Mouse (Mus musculus): ENCODE data around the gene Slc44a1. TPM values are rescaled to one million over a fixed set of nuclear protein-coding genes. Genes with fewer than 3 reads are reported as not detected.

Gene Slc44a1
- polyA plus RNA-seq (2015; fragmentation: Nextera tagmentation; extraction: Ambion mirVana): 37.3 and 44.6 TPM in 2 replicates

DNA sequence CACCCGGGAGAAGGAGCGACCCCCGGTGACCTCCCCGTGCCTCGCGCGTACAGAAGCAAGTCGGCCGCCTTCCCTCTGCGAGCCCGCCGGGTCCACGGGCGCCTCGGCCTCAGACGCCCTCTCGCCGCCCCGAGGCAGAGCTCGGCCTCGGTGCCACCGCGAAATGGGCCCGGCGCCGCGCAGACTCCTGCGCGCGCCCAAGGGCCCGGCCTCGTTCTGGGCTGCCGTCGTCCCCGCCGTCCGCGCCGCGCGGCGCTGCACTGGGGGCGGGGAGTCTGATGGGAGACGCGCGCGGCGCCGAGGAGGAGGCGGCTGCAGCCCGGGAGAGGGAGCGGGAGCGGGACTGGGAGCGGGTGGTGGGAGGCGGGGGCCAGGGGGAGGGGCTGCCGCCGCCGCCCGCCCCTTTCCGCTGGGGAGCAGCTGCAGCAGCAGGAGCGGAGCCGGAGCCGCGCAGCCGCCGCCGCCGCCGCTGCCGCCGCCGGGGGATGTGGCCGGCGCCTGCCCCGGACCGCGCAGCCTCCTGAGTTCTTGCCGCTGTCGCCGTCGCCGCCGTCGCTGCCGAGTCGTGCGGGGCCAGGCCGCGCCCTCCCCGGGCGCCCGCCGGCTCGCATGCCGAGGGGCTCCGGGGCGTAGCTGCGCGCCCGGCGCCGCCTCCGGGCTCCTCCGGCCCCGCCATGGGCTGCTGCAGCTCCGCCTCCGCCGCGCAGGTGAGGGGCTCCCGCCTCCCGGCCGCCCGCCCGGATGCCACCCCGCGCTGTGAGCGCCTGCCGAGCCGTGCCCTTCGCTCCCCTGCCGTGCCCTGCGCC, at the start of gene Slc44a1:
Gene Slc44a1 (plus strand): TSS at position 404 of the 806 bp plus-strand sequence.
- ATAC-seq (ENCODE audit: insufficient number of reproducible peaks, insufficient read depth, low FRiP score, low TSS enrichment, low read depth): peak; percentile 96
- H3K9ac ChIP-seq: peak within 1 kb of the TSS; percentile 85
- no peaks in the 10 kb centered on the region for H3K9me3 ChIP-seq
- peak within 1 kb of the TSS; percentile 89 for H3K4me3 ChIP-seq
- peaks cover 35% of the 10 kb centered on the region for H3K4me1 ChIP-seq
- under 1% methylated on average over 89 of the region's 122 CpGs for WGBS
- no peaks in the 10 kb centered on the region for H3K36me3 ChIP-seq
- peak within 1 kb of the TSS; percentile 86 for H3K27ac ChIP-seq
- H3K27me3 ChIP-seq: no peaks in the 10 kb centered on the region
- H3K4me2 ChIP-seq: peak within 1 kb of the TSS; percentile 95

DNA sequence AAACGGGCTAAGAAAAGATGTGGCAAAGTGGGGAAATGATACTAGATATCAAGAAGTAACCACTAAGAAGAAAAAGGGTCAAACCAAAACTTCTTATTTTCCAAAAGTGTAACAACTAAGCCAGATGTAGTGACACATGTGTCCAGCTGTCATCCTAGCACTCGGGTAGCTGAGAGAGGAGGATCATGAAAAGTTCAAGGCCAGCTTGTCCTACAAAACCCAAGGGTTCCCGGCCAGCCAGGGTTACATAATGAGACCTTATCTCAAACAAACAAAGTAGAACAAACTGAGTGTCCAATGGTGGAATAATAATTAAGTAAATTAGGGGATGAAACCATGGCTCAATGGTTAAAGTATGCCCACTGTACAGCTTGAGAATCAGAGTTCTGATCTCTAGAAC, 45.2 kb upstream of the Slc44a1 start:
- H3K27me3 ChIP-seq: no peaks in the 10 kb centered on the region
- 76% methylated on average over 3 of the region's 3 CpGs for WGBS
- no peaks in the 10 kb centered on the region for H3K36me3 ChIP-seq
- no peaks in the 10 kb centered on the region for H3K9me3 ChIP-seq
- H3K9ac ChIP-seq: no peak overlapping the region
- no peak overlapping the region for H3K27ac ChIP-seq
- no peak overlapping the region for H3K4me3 ChIP-seq
- no peaks in the 10 kb centered on the region for H3K4me1 ChIP-seq
- H3K4me2 ChIP-seq: no peak overlapping the region
- no peak for ATAC-seq (ENCODE audit: insufficient number of reproducible peaks, insufficient read depth, low FRiP score, low TSS enrichment, low read depth)

DNA sequence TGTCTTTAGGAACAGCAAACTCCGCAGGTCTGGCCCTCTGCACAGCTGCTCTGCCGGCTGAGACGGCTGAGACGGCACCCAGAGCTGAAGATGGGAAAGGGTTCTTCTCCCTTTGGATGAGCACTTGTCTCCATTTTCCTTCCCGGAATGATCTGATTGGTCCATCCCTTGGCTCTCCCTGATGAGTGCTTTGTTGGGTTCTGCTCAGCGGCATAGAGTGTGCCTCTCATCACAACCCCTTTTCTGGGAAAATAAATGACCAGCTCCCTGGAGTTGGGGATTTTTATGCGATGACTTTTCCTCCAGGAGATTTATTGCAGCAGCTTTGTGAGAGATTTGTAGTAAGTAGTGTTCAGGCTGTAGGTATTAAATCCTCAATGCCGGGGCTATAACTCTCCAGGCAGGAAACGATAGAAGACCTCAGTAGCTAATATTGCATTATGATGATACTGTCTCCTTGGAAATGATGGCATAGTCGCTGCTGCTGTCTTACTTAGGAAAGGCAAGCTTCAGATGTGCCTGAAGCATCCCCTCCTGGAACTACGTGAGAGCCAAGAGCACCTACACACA, 43.5 kb upstream of the Slc44a1 start:
- no peaks in the 10 kb centered on the region for H3K27me3 ChIP-seq
- WGBS: 80% methylated on average over 11 of the region's 11 CpGs
- no peaks in the 10 kb centered on the region for H3K9me3 ChIP-seq
- H3K4me1 ChIP-seq: no peaks in the 10 kb centered on the region
- no peak overlapping the region for H3K4me3 ChIP-seq
- no peak overlapping the region for H3K27ac ChIP-seq
- no peak for ATAC-seq (ENCODE audit: insufficient number of reproducible peaks, insufficient read depth, low FRiP score, low TSS enrichment, low read depth)
- no peaks in the 10 kb centered on the region for H3K36me3 ChIP-seq
- H3K4me2 ChIP-seq: no peak overlapping the region
- no peak overlapping the region for H3K9ac ChIP-seq

DNA sequence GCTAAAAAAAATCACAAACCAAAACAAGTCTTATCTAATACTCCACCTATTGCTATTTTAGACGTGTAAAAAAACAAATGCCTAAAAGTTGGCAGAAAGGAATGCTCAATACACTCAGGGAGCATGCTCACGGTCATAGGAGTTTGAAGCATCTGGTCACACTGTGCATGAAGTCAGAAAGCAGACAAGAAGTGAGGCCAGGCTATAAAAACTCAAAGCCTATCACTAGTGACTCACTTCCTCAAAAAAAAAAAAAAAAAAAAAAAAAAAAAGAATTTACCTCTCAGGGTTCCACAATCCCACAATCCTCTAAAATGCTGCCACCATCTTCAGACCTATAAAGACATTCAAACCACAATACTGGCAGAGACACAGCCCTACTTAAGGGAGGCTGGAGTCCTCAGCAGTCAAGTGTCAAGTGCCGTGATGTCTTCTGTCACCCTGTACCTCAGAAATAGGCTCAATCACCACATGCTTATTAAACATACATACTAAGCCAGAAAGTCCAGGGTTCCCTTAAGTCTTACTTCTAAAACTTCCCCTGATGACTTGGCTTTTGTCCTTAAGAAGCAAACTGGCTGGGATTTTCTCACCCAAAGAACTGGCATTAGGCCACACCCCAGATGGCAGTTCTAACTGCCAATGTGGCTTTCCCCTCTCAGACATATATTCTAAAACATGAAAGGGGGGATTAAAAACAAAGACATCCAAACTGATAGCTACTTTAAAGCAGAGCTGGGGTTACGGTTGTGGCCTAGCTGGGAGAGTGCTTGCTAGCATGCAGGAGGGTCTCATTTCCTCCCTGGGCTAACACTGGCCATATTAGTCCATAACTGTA, 42.7 kb upstream of the Slc44a1 start:
- no peak overlapping the region for H3K27ac ChIP-seq
- H3K27me3 ChIP-seq: no peaks in the 10 kb centered on the region
- H3K4me3 ChIP-seq: no peak overlapping the region
- H3K9ac ChIP-seq: no peak overlapping the region
- no peak for ATAC-seq (ENCODE audit: insufficient number of reproducible peaks, insufficient read depth, low FRiP score, low TSS enrichment, low read depth)
- H3K36me3 ChIP-seq: no peaks in the 10 kb centered on the region
- H3K4me2 ChIP-seq: no peak overlapping the region
- H3K9me3 ChIP-seq: no peaks in the 10 kb centered on the region
- H3K4me1 ChIP-seq: no peaks in the 10 kb centered on the region
- WGBS: 76% methylated on average over 4 of the region's 4 CpGs

DNA sequence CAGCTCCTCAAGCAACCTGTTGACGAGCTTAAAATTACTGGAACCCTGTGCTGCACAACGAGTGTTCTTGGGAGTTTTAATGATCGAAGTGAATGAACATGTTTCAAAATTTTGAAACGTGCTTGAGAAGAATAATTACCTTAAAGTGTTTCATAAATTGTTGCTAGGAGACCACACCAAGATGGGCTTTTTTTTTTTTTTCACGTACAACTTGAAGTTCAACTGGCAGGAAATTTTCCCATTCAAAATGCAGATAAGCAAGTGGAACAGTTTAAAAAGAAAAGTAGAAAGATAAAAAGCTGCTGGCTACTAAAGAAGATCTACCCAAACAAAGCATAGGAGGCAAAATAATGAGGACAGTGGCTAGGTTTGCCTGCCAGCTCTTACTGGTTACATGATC, 41.7 kb upstream of the Slc44a1 start:
- H3K9ac ChIP-seq: no peak overlapping the region
- H3K9me3 ChIP-seq: no peaks in the 10 kb centered on the region
- no peak overlapping the region for H3K27ac ChIP-seq
- H3K4me1 ChIP-seq: no peaks in the 10 kb centered on the region
- H3K4me3 ChIP-seq: no peak overlapping the region
- H3K4me2 ChIP-seq: no peak overlapping the region
- H3K27me3 ChIP-seq: no peaks in the 10 kb centered on the region
- no peak for ATAC-seq (ENCODE audit: insufficient number of reproducible peaks, insufficient read depth, low FRiP score, low TSS enrichment, low read depth)
- WGBS: 63% methylated on average over 5 of the region's 5 CpGs
- H3K36me3 ChIP-seq: no peaks in the 10 kb centered on the region

DNA sequence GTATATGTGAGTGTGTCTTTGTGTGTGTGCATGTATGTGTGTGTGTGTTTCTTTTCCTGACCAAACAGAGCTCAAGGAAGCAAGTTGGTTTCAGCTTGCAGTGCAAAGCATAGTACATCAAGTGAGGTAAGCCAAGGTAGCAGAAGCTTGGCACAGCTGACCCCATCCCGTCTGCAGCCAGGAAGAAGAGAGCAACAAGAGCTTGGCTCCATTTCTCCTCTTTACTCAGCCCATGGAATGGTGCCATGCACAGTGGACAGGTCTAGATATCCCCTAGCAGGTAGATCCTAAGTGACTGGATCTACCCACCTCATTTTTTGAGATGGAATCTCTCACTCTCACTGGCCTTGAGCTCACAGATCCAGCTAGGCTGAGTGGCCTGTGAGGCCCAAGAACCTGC, 40.8 kb upstream of the Slc44a1 start:
- no peaks in the 10 kb centered on the region for H3K9me3 ChIP-seq
- 71% methylated on average over 1 of the region's 1 CpGs for WGBS
- no peak overlapping the region for H3K27ac ChIP-seq
- no peak overlapping the region for H3K4me3 ChIP-seq
- H3K4me2 ChIP-seq: no peak overlapping the region
- H3K9ac ChIP-seq: no peak overlapping the region
- no peaks in the 10 kb centered on the region for H3K4me1 ChIP-seq
- H3K36me3 ChIP-seq: no peaks in the 10 kb centered on the region
- H3K27me3 ChIP-seq: no peaks in the 10 kb centered on the region
- no peak for ATAC-seq (ENCODE audit: insufficient number of reproducible peaks, insufficient read depth, low FRiP score, low TSS enrichment, low read depth)

DNA sequence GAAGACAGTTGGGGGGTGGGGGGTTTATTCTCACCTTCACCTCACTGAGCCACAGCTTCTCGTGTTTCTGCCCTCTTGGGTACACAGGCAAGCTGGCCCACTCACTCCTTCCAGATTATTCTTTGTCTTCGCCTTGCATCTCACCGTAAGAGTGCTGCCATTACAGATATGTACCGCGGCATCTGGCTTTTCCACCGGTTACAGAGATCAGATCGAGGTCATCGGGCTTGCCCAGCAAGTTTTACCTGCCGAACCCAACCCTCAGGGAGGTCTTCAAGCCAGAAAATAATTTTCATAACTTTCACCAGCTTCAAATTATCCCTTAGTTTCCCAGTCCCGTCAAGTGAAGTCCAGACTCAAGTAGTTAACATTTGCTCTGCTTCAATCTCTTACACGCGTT, 36.8 kb upstream of the Slc44a1 start:
- Histone ChIP-seq H3K9me3 (no peaks in the 10 kb centered on the region), H3K4me3 (no peak overlapping the region), H3K36me3 (no peaks in the 10 kb centered on the region), H3K27ac (no peak overlapping the region), H3K4me1 (no peaks in the 10 kb centered on the region), H3K9ac (no peak overlapping the region), H3K27me3 (no peaks in the 10 kb centered on the region), H3K4me2 (no peak overlapping the region)
- WGBS: 91% methylated on average over 12 of the region's 12 CpGs
- ATAC-seq (ENCODE audit: insufficient number of reproducible peaks, insufficient read depth, low FRiP score, low TSS enrichment, low read depth): no peak

DNA sequence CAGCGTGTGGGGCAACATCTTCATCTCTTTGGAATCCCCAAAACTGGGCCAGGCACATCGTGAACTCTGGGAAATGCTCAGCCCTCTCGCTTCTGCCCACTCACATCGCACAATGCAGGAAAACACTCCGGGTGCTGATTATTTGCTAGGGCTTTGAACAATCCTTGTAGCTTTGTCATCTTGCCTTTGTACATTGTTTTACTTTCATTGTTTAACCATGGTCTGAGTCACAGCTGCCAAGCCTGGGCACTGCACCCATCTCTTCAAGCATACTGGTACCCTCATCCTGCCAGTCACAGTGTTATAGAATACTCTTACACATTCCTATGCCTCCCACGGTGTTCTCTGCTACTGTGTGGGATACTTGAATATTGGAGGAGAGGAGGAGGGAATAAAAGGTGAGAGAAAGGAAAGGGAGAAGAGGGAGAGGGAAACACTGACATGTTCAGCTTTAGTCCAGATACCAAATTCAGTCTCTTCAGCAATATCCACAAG, 35.7 kb upstream of the Slc44a1 start:
- H3K4me2 ChIP-seq: no peak overlapping the region
- H3K4me1 ChIP-seq: peaks cover under 1% of the 10 kb centered on the region; the same call in 1 of the 2 replicates
- no peak overlapping the region for H3K9ac ChIP-seq
- H3K4me3 ChIP-seq: no peak overlapping the region
- no peaks in the 10 kb centered on the region for H3K36me3 ChIP-seq
- ATAC-seq (ENCODE audit: insufficient number of reproducible peaks, insufficient read depth, low FRiP score, low TSS enrichment, low read depth): no peak
- WGBS: 90% methylated on average over 6 of the region's 6 CpGs
- no peak overlapping the region for H3K27ac ChIP-seq
- H3K27me3 ChIP-seq: no peaks in the 10 kb centered on the region
- no peaks in the 10 kb centered on the region for H3K9me3 ChIP-seq

DNA sequence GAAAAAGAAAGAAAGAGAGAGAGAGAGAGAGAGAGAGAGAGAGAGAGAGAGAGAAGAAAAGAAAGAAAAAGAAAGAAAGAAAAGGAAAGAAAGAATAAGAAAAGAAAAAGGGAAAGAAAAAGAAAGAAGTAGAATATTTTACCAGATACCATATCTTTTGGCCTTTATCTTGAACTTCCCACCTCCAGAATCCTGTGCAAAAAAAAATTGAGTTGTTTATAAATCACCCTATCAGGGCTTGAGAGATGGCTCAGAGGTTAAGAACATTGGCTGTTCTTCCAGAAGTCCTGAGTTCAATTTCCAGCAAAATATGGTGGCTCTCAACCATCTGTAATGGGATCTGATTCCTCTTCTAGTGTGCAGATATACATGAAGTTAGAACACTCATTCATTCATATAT, 33.3 kb upstream of the Slc44a1 start:
- Histone ChIP-seq H3K36me3 (no peaks in the 10 kb centered on the region), H3K27me3 (no peaks in the 10 kb centered on the region), H3K4me3 (no peak overlapping the region), H3K4me1 (peaks cover 5% of the 10 kb centered on the region; the same call in 1 of the 2 replicates), H3K27ac (no peak overlapping the region), H3K4me2 (no peak overlapping the region), H3K9me3 (no peaks in the 10 kb centered on the region), H3K9ac (no peak overlapping the region)
- ATAC-seq (ENCODE audit: insufficient number of reproducible peaks, insufficient read depth, low FRiP score, low TSS enrichment, low read depth): no peak

DNA sequence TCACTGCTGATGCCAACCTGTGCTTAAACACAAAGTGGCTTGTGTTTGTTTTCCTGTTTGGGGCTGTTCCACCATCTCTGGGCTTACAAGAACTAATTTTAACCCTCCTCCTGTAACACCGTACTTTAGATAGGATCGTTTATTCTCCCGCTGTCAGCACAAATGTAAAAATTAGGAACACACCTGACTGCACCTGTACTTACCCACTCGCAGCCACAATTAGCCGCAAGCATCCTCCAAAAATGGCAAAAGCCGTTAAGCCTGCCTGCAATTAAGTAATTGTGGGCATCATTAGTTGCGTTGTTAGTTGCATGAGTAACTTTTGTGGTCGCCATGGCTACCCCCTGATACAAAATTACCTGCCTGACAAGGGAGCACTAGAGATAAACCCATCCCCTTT, 31.4 kb upstream of the Slc44a1 start:
- ATAC-seq (ENCODE audit: insufficient number of reproducible peaks, insufficient read depth, low FRiP score, low TSS enrichment, low read depth): no peak
- Histone ChIP-seq H3K4me2 (no peak overlapping the region), H3K9ac (no peak overlapping the region), H3K36me3 (no peaks in the 10 kb centered on the region), H3K27me3 (no peaks in the 10 kb centered on the region), H3K9me3 (no peaks in the 10 kb centered on the region), H3K4me1 (peaks cover 16% of the 10 kb centered on the region), H3K27ac (no peak overlapping the region), H3K4me3 (no peak overlapping the region)
- WGBS: 51% methylated on average over 8 of the region's 8 CpGs

DNA sequence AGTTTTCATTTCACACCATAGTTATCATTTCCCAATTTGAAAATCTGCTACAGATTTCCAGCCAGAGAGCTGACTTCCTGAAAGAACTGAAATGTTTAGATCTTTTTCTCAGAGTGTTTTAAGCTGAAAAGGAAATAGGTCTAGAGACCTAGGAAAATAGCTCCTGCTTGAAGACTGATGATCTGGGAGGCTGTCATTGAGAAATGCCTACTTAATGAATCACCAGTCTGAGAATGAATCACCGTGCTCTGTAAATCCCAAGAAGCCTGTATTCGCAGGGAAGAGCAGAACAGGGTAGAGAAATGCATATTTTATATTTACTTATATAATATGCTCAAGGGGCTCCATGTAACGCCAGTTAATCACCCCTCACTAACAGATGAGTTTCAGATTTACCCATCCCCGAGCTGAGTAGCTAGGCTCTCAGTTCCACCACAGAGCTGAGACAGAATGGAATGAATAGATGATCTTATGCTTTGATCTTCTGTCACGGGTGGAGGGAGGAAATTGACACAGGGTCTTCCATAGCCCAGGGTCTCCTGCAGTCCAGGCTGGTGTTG, 30.6 kb upstream of the Slc44a1 start:
- Histone ChIP-seq H3K4me3 (no peak overlapping the region), H3K27me3 (no peaks in the 10 kb centered on the region), H3K27ac (no peak overlapping the region; the same call in 1 of the 2 replicates), H3K9me3 (no peaks in the 10 kb centered on the region), H3K4me2 (no peak overlapping the region), H3K4me1 (peaks cover 19% of the 10 kb centered on the region), H3K9ac (no peak overlapping the region), H3K36me3 (no peaks in the 10 kb centered on the region)
- 16% methylated on average over 5 of the region's 5 CpGs for WGBS
- no peak for ATAC-seq (ENCODE audit: insufficient number of reproducible peaks, insufficient read depth, low FRiP score, low TSS enrichment, low read depth)
